Mouse (Mus musculus): ENCODE data around the gene Iqcn. TPM values are rescaled to one million over a fixed set of nuclear protein-coding genes. Genes with fewer than 3 reads are reported as not detected.

The Iqcn gene
- polyA plus RNA-seq (2014; fragmentation: Illumina TruSeq; extraction: RNeasy Lipid Tissue Mini Kit (QIAGEN cat#74804); ENCODE audit: low read depth, low replicate concordance): not detected

GRCm38 (mm10) chr8:70703287-70703686, at the start of gene Iqcn:
Gene Iqcn, plus strand, starts transcription at chr8:70703457.

GRCm38 (mm10) chr8:70660273-70660725, 43.0 kb upstream of the Iqcn start, which contains the start of gene Pgpep1:
Gene Pgpep1, minus strand, starts transcription at chr8:70660388.

GRCm38 (mm10) chr8:70673079-70673856, 30.0 kb upstream of the Iqcn start, which contains the start of gene Lsm4:
Gene Lsm4, plus strand, starts transcription at chr8:70673248.

GRCm38 (mm10) chr8:70698310-70699109, 4.7 kb upstream of the Iqcn start, which contains the start of gene Jund:
Gene Jund, plus strand, starts transcription at chr8:70698949.

GRCm38 (mm10) chr8:70718297-70718696, 15.0 kb downstream of the Iqcn start, which contains the start of gene Gm3336:
Gene Gm3336, plus strand, starts transcription at chr8:70718543.

GRCm38 (mm10) chr8:70723486-70724210, 20.4 kb downstream of the Iqcn start, which contains the start of gene Pde4c:
Gene Pde4c, plus strand, starts transcription at chr8:70723720.

GRCm38 (mm10) chr8:70754043-70754870, 51.0 kb downstream of the Iqcn start, which contains the start of gene Rab3a:
Gene Rab3a, plus strand, starts transcription at chr8:70754679.

GRCm38 (mm10) chr8:70760775-70761406, 57.6 kb downstream of the Iqcn start, which contains the start of gene Mpv17l2:
Gene Mpv17l2, minus strand, starts transcription at chr8:70760946.

Other genes with a start within 250 kb of the Iqcn start
- 2.3 TPM for gene Klhl26, start 226.5 kb upstream of the Iqcn start, polyA plus RNA-seq (2014; fragmentation: Illumina TruSeq; extraction: RNeasy Lipid Tissue Mini Kit (QIAGEN cat#74804); ENCODE audit: low read depth, low replicate concordance)
- gene Tmem59l, start 216.1 kb upstream of the Iqcn start, polyA plus RNA-seq (2014; fragmentation: Illumina TruSeq; extraction: RNeasy Lipid Tissue Mini Kit (QIAGEN cat#74804); ENCODE audit: low read depth, low replicate concordance): not detected
- not detected for gene Crlf1, start 210.3 kb upstream of the Iqcn start, polyA plus RNA-seq (2014; fragmentation: Illumina TruSeq; extraction: RNeasy Lipid Tissue Mini Kit (QIAGEN cat#74804); ENCODE audit: low read depth, low replicate concordance)
- 2.6 TPM for gene Rex1bd, start 196.7 kb upstream of the Iqcn start, polyA plus RNA-seq (2014; fragmentation: Illumina TruSeq; extraction: RNeasy Lipid Tissue Mini Kit (QIAGEN cat#74804); ENCODE audit: low read depth, low replicate concordance)
- 2.6 TPM for gene Uba52, start 192.7 kb upstream of the Iqcn start, polyA plus RNA-seq (2014; fragmentation: Illumina TruSeq; extraction: RNeasy Lipid Tissue Mini Kit (QIAGEN cat#74804); ENCODE audit: low read depth, low replicate concordance)
- 8.5 TPM for gene Fkbp8, start 175.7 kb upstream of the Iqcn start, polyA plus RNA-seq (2014; fragmentation: Illumina TruSeq; extraction: RNeasy Lipid Tissue Mini Kit (QIAGEN cat#74804); ENCODE audit: low read depth, low replicate concordance)
- 9.0 TPM for gene Kxd1, start 175.5 kb upstream of the Iqcn start, polyA plus RNA-seq (2014; fragmentation: Illumina TruSeq; extraction: RNeasy Lipid Tissue Mini Kit (QIAGEN cat#74804); ENCODE audit: low read depth, low replicate concordance)
- 0.98 TPM for gene Ell, start 164.0 kb upstream of the Iqcn start, polyA plus RNA-seq (2014; fragmentation: Illumina TruSeq; extraction: RNeasy Lipid Tissue Mini Kit (QIAGEN cat#74804); ENCODE audit: low read depth, low replicate concordance)
- not detected for gene Isyna1, start 109.1 kb upstream of the Iqcn start, polyA plus RNA-seq (2014; fragmentation: Illumina TruSeq; extraction: RNeasy Lipid Tissue Mini Kit (QIAGEN cat#74804); ENCODE audit: low read depth, low replicate concordance)
- not detected for gene Ssbp4, start 94.6 kb upstream of the Iqcn start, polyA plus RNA-seq (2014; fragmentation: Illumina TruSeq; extraction: RNeasy Lipid Tissue Mini Kit (QIAGEN cat#74804); ENCODE audit: low read depth, low replicate concordance)
- not detected for gene Lrrc25, start 87.3 kb upstream of the Iqcn start, polyA plus RNA-seq (2014; fragmentation: Illumina TruSeq; extraction: RNeasy Lipid Tissue Mini Kit (QIAGEN cat#74804); ENCODE audit: low read depth, low replicate concordance)
- not detected for gene Gdf15, start 71.0 kb upstream of the Iqcn start, polyA plus RNA-seq (2014; fragmentation: Illumina TruSeq; extraction: RNeasy Lipid Tissue Mini Kit (QIAGEN cat#74804); ENCODE audit: low read depth, low replicate concordance)
- 13.4 TPM for gene Pgpep1, start 43.1 kb upstream of the Iqcn start, polyA plus RNA-seq (2014; fragmentation: Illumina TruSeq; extraction: RNeasy Lipid Tissue Mini Kit (QIAGEN cat#74804); ENCODE audit: low read depth, low replicate concordance)
- not detected for gene Lsm4, start 30.2 kb upstream of the Iqcn start, polyA plus RNA-seq (2014; fragmentation: Illumina TruSeq; extraction: RNeasy Lipid Tissue Mini Kit (QIAGEN cat#74804); ENCODE audit: low read depth, low replicate concordance)
- gene Jund, start 4.5 kb upstream of the Iqcn start, polyA plus RNA-seq (2014; fragmentation: Illumina TruSeq; extraction: RNeasy Lipid Tissue Mini Kit (QIAGEN cat#74804); ENCODE audit: low read depth, low replicate concordance): 44.0 TPM
- gene Gm3336, start 15.1 kb downstream of the Iqcn start, polyA plus RNA-seq (2014; fragmentation: Illumina TruSeq; extraction: RNeasy Lipid Tissue Mini Kit (QIAGEN cat#74804); ENCODE audit: low read depth, low replicate concordance): 31.1 TPM
- gene Pde4c, start 20.3 kb downstream of the Iqcn start, polyA plus RNA-seq (2014; fragmentation: Illumina TruSeq; extraction: RNeasy Lipid Tissue Mini Kit (QIAGEN cat#74804); ENCODE audit: low read depth, low replicate concordance): 0.19 TPM
- 1.7 TPM for gene Rab3a, start 51.2 kb downstream of the Iqcn start, polyA plus RNA-seq (2014; fragmentation: Illumina TruSeq; extraction: RNeasy Lipid Tissue Mini Kit (QIAGEN cat#74804); ENCODE audit: low read depth, low replicate concordance)
- 1.7 TPM for gene Mpv17l2, start 57.5 kb downstream of the Iqcn start, polyA plus RNA-seq (2014; fragmentation: Illumina TruSeq; extraction: RNeasy Lipid Tissue Mini Kit (QIAGEN cat#74804); ENCODE audit: low read depth, low replicate concordance)
- 1.5 TPM for gene Pik3r2, start 73.3 kb downstream of the Iqcn start, polyA plus RNA-seq (2014; fragmentation: Illumina TruSeq; extraction: RNeasy Lipid Tissue Mini Kit (QIAGEN cat#74804); ENCODE audit: low read depth, low replicate concordance)
- gene Mast3, start 101.6 kb downstream of the Iqcn start, polyA plus RNA-seq (2014; fragmentation: Illumina TruSeq; extraction: RNeasy Lipid Tissue Mini Kit (QIAGEN cat#74804); ENCODE audit: low read depth, low replicate concordance): 1.9 TPM
- gene Il12rb1, start 105.0 kb downstream of the Iqcn start, polyA plus RNA-seq (2014; fragmentation: Illumina TruSeq; extraction: RNeasy Lipid Tissue Mini Kit (QIAGEN cat#74804); ENCODE audit: low read depth, low replicate concordance): not detected
- gene Arrdc2, start 136.3 kb downstream of the Iqcn start, polyA plus RNA-seq (2014; fragmentation: Illumina TruSeq; extraction: RNeasy Lipid Tissue Mini Kit (QIAGEN cat#74804); ENCODE audit: low read depth, low replicate concordance): 3.8 TPM
- gene Kcnn1, start 159.8 kb downstream of the Iqcn start, polyA plus RNA-seq (2014; fragmentation: Illumina TruSeq; extraction: RNeasy Lipid Tissue Mini Kit (QIAGEN cat#74804); ENCODE audit: low read depth, low replicate concordance): not detected
- not detected for gene Ccdc124, start 170.5 kb downstream of the Iqcn start, polyA plus RNA-seq (2014; fragmentation: Illumina TruSeq; extraction: RNeasy Lipid Tissue Mini Kit (QIAGEN cat#74804); ENCODE audit: low read depth, low replicate concordance)
- not detected for gene Slc5a5, start 189.3 kb downstream of the Iqcn start, polyA plus RNA-seq (2014; fragmentation: Illumina TruSeq; extraction: RNeasy Lipid Tissue Mini Kit (QIAGEN cat#74804); ENCODE audit: low read depth, low replicate concordance)
- gene Rpl18a, start 194.0 kb downstream of the Iqcn start, polyA plus RNA-seq (2014; fragmentation: Illumina TruSeq; extraction: RNeasy Lipid Tissue Mini Kit (QIAGEN cat#74804); ENCODE audit: low read depth, low replicate concordance): 55.6 TPM
- gene Map1s, start 202.5 kb downstream of the Iqcn start, polyA plus RNA-seq (2014; fragmentation: Illumina TruSeq; extraction: RNeasy Lipid Tissue Mini Kit (QIAGEN cat#74804); ENCODE audit: low read depth, low replicate concordance): 1.5 TPM

All from sigmoid colon, adult 10 weeks (tissue).